ENCODE assay signal across 21 mouse cellular contexts in the genomic region with DNA sequence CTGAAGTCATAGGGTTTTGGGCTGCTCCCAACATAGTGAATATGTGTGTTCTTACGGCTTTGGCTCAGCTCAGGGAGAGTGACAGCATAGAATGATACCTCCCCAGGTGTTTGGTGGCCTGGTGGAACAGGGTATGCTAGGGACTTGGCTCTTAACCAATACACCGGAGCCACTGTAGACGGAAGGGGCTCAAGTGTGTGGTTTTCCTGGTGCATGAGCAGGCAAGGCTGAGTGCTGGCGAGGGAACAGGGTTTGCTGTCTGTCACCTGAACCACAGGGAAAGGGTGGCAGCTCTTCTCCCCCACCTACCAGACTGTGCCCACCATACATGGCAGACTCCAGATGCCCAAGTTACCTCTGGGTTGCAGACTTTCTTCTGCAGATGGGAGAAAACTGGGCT.
DNase-seq lines count a peak whose midpoint lies in the region; ATAC-seq and TF ChIP-seq lines count a peak whose summit lies in the region.
"Had no signal": no experiment of that assay in that cellular context is flagged by ENCODE, and none has a peak within 500 bp of the region (broad histone marks: within the 10 kb centered on the region; RNA-seq: fewer than 3 reads in every experiment).

No protein-coding gene starts in this region.

- peak; percentile 75 for ATAC-seq in lung, embryonic 16.5 days (ENCODE audit: low read depth)
- peak; percentile 89 to 96 for ATAC-seq in hematopoietic stem cell, adult 5-6 weeks (replicated peaks in 1 of 2; ENCODE audit: insufficient read depth in 1 of 2, low FRiP score in 2 of 2, low TSS enrichment in 1 of 2, low read depth in 1 of 2, poor library complexity in 2 of 2, severe bottlenecking in 2 of 2)
- ATAC-seq in megakaryocyte progenitor cell, adult 5-6 weeks (replicated peaks; ENCODE audit: poor library complexity): peak; percentile 29; the same call in 1 of the 2 replicates
- ATAC-seq: forebrain, embryonic 13.5 days; forebrain, embryonic 15.5 days; forebrain, postnatal 0 days had no signal

- no peak overlapping the region for H3K4me3 ChIP-seq in lung, embryonic 16.5 days (ENCODE audit: low read length)
- H3K4me3 ChIP-seq in lung, adult 2 months (replicated peaks; ENCODE audit: extremely low read depth, low read depth, low read length): no peak overlapping the region
- H3K4me3 ChIP-seq: embryonic facial prominence, embryonic 13.5 days; forebrain, embryonic 13.5 days; forebrain, embryonic 15.5 days had no signal

- 53% methylated on average over 4 of the region's 4 CpGs for WGBS in lung, embryonic 16.5 days
- 43% methylated on average over 4 of the region's 4 CpGs for WGBS in lung, adult 2 months

- no peaks in the 10 kb centered on the region for H3K36me3 ChIP-seq in lung, embryonic 16.5 days (ENCODE audit: control insufficient read depth, insufficient read depth, low read length)
- H3K36me3 ChIP-seq: embryonic facial prominence, embryonic 13.5 days; forebrain, embryonic 15.5 days had no signal

- no peak overlapping the region for H3K4me2 ChIP-seq in lung, embryonic 16.5 days (ENCODE audit: low read depth, low read length)
- H3K4me2 ChIP-seq: embryonic facial prominence, embryonic 13.5 days; forebrain, embryonic 13.5 days; forebrain, embryonic 15.5 days had no signal

- H3K4me1 ChIP-seq in lung, embryonic 16.5 days (replicated peaks; ENCODE audit: control insufficient read depth, insufficient read depth, low read length): no peaks in the 10 kb centered on the region
- H3K4me1 ChIP-seq in lung, adult 2 months (ENCODE audit: control insufficient read depth, insufficient read depth, low read length): no peaks in the 10 kb centered on the region
- H3K4me1 ChIP-seq: embryonic facial prominence, embryonic 13.5 days; forebrain, embryonic 13.5 days; forebrain, embryonic 15.5 days had no signal

- peaks cover 3% of the 10 kb centered on the region; the same call in 1 of the 2 replicates for H3K9me3 ChIP-seq in lung, embryonic 16.5 days (ENCODE audit: control insufficient read depth, low read length)
- H3K9me3 ChIP-seq: forebrain, embryonic 13.5 days; forebrain, embryonic 15.5 days had no signal

- H3K27me3 ChIP-seq in lung, embryonic 16.5 days (ENCODE audit: control insufficient read depth, insufficient read depth, low read depth, low read length): no peaks in the 10 kb centered on the region
- H3K27me3 ChIP-seq: embryonic facial prominence, embryonic 13.5 days; forebrain, embryonic 13.5 days; forebrain, embryonic 15.5 days had no signal

- no peak for TF ChIP-seq POLR2A in lung, adult 2 months (IDR thresholded peaks at IDR 0.05; ENCODE audit: borderline replicate concordance, extremely low read depth, low read depth, low read length)

- H3K9ac ChIP-seq in lung, embryonic 16.5 days (ENCODE audit: low read length): no peak overlapping the region
- H3K9ac ChIP-seq: embryonic facial prominence, embryonic 13.5 days; forebrain, embryonic 13.5 days; forebrain, embryonic 15.5 days; forebrain, postnatal 0 days had no signal

- no peak for DNase-seq in lung, adult 2 months
- DNase-seq in lung, postnatal 25 days (ENCODE audit: low spot score): peak; percentile 23
- no peak for DNase-seq in lung, postnatal 14 days
- DNase-seq in thymus, postnatal 36 days: no peak
- DNase-seq in kidney, postnatal 4 days: no peak
- DNase-seq: adrenal gland, adult 2 months; adrenal gland, postnatal 10 days; adrenal gland, postnatal 25 days; cerebellum, adult 11 months; cerebellum, adult 18-20 months; cerebellum, adult 8-10 months; cerebellum, adult 9-11 months; cerebellum, postnatal 14 days; cerebellum, postnatal 36 days; forebrain, postnatal 0 days had no signal

- no peak for TF ChIP-seq CTCF in lung, adult 2 months (IDR thresholded peaks at IDR 0.05; ENCODE audit: insufficient read depth, low read length)

- H3K27ac ChIP-seq in lung, embryonic 16.5 days (ENCODE audit: low read length): no peak overlapping the region
- H3K27ac ChIP-seq: embryonic facial prominence, embryonic 13.5 days; forebrain, embryonic 13.5 days; forebrain, embryonic 15.5 days had no signal

Comparison
In these comparisons a context has a peak if more than half of its experiments do, and no peak if none do; other contexts are left out.
1. ATAC-seq: peak in every context shown above with its lines; median percentile 92 in hematopoietic stem cell, adult 5-6 weeks; 75 in lung, embryonic 16.5 days; 29 in megakaryocyte progenitor cell, adult 5-6 weeks.